Mouse (Mus musculus): ENCODE measurements around the gene Gm9803. TPM values are rescaled to one million over a fixed set of nuclear protein-coding genes. Genes with fewer than 3 reads are reported as not detected.
A peak's percentile ranks its signal among the peaks of the same experiment; 100 is the strongest.

Gene Gm9803
- total and polyA plus RNA-seq, 2 experiments from 2014 or later = 6.6 to 26.9 TPM

DNA sequence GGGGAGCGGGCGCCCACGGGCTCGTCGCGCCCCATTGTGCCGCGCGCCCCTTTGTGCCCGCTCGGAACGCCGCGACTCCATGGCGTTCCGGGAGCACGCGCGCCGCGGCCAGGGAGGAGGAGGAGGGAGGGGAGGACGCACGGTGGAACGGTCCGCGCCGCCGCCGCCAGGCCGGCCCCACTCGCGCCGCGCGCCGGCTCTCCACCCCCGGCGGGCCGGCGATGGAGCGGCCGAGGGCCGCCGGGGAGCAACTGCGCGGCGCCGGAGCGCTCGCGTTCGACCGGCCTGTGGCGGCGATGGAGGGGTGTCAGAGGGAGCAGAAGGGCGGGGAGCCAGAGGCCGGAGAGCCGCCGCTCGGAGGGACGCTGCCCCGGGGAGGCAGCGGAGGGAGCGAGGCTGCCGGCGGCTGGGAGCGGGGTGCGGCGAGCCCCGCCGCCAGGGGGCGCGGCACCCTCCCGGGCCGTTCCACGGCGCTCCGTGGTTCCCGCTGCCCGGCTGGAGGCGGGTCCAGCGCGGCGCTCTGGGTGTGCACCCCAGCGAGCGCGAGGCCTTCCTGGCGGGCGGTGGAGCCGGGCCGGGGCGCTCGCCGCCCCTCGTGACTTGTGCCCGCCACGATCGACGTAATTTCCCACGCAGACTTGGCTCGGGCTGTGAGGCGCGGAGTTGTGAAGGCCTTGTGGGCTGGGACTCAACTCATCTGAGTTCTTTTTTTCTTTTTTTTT is 44.3 kb upstream of the Gm9803 start:
- Histone ChIP-seq H3K4me1 (ENCODE audit: control insufficient read depth, insufficient read depth) (peaks cover 21% of the 10 kb centered on the region), H3K27ac (ENCODE audit: low read depth) (peak overlapping the region; percentile 92), H3K9ac (replicated peaks; ENCODE audit: low read depth, low read length) (peak overlapping the region; percentile 89), H3K4me3 (ENCODE audit: low read depth, low read length) (peak overlapping the region; percentile 86), H3K27me3 (ENCODE audit: control insufficient read depth, insufficient read depth, low read length) (no peaks in the 10 kb centered on the region), H3K9me3 (replicated peaks; ENCODE audit: control insufficient read depth, low read length) (no peaks in the 10 kb centered on the region), H3K36me3 (replicated peaks; ENCODE audit: control insufficient read depth, insufficient read depth, low read length) (no peaks in the 10 kb centered on the region), H3K4me2 (ENCODE audit: low read depth, low read length) (peak overlapping the region; percentile 97)
- WGBS = under 1% methylated on average over 64 of the region's 103 CpGs
- DNase-seq (ENCODE audit: low spot score) (peak; percentile 82), ATAC-seq (ENCODE audit: insufficient read depth, low read depth) (peak; percentile 81)
- TF ChIP-seq EP300 (IDR thresholded peaks at IDR 0.05; ENCODE audit: low read depth) (0 out of 2 replicates have a peak, but pooled peaks have one; percentile 36), CTCF (IDR thresholded peaks at IDR 0.05; ENCODE audit: low read depth) (peak; percentile 23; the same call in 1 of the 2 replicates)

DNA sequence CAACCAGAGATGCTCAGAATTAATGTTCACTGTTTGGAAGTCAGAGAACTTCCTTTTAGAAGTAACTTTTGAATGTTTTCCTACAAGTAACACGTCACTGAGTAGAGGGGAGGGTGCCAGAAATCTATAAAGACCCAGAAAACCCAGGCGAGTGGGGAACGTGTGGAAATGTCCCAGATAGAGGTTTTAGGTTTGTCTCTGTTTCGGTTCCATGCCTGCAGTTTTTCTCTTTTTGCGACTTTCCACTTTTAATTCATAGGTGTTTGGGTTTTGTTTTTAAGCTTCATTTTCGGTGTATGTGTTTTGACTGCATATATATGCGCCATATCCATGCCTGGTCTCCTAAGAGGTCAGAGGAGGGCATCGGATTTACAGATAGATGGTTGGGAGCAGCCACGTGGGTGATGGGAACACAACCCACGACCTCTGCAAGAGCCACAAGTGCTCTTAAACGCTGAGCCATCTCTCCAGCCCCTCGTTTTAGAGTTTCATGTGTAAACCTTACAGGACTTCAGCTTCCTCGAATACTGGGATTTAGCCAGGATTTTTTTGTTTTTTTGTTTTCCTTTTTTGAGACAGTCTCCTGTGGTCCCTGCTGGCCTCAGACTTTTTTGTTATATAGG is 43.5 kb upstream of the Gm9803 start:
- TF ChIP-seq EP300 (IDR thresholded peaks at IDR 0.05; ENCODE audit: low read depth) = no peak
- TF ChIP-seq CTCF (IDR thresholded peaks at IDR 0.05; ENCODE audit: low read depth) = no peak

GRCm38 (mm10) chr10:43481179-43481578 is 42.7 kb upstream of the Gm9803 start:
- 58% methylated on average over 4 of the region's 4 CpGs for WGBS
- ATAC-seq (ENCODE audit: insufficient read depth, low read depth) (no peak), DNase-seq (ENCODE audit: low spot score) (no peak)
- TF ChIP-seq EP300 (IDR thresholded peaks at IDR 0.05; ENCODE audit: low read depth) = no peak
- no peak for TF ChIP-seq CTCF (IDR thresholded peaks at IDR 0.05; ENCODE audit: low read depth)
- no peaks in the 10 kb centered on the region for H3K36me3 ChIP-seq (replicated peaks; ENCODE audit: control insufficient read depth, insufficient read depth, low read length)
- no peak overlapping the region for H3K27ac ChIP-seq (ENCODE audit: low read depth)
- H3K27me3 ChIP-seq (ENCODE audit: control insufficient read depth, insufficient read depth, low read length) = no peaks in the 10 kb centered on the region
- H3K4me2 ChIP-seq (ENCODE audit: low read depth, low read length) = no peak overlapping the region
- H3K4me3 ChIP-seq (ENCODE audit: low read depth, low read length) = no peak overlapping the region
- H3K4me1 ChIP-seq (ENCODE audit: control insufficient read depth, insufficient read depth) = peaks cover 21% of the 10 kb centered on the region
- no peak overlapping the region for H3K9ac ChIP-seq (replicated peaks; ENCODE audit: low read depth, low read length)
- no peaks in the 10 kb centered on the region for H3K9me3 ChIP-seq (replicated peaks; ENCODE audit: control insufficient read depth, low read length)

More for the DNA sequence above, 43.5 kb upstream of the Gm9803 start:
- 15% methylated on average over 13 of the region's 13 CpGs for WGBS
- H3K27me3 ChIP-seq (ENCODE audit: control insufficient read depth, insufficient read depth, low read length) = no peaks in the 10 kb centered on the region
- H3K4me3 ChIP-seq (ENCODE audit: low read depth, low read length) = peak overlapping the region; percentile 86
- H3K9me3 ChIP-seq (replicated peaks; ENCODE audit: control insufficient read depth, low read length) = no peaks in the 10 kb centered on the region
- H3K4me2 ChIP-seq (ENCODE audit: low read depth, low read length) = peak overlapping the region; percentile 97
- peak overlapping the region; percentile 89 for H3K9ac ChIP-seq (replicated peaks; ENCODE audit: low read depth, low read length)
- no peak for ATAC-seq (ENCODE audit: insufficient read depth, low read depth)
- peaks cover 21% of the 10 kb centered on the region for H3K4me1 ChIP-seq (ENCODE audit: control insufficient read depth, insufficient read depth)
- DNase-seq (ENCODE audit: low spot score) = no peak
- H3K27ac ChIP-seq (ENCODE audit: low read depth) = peak overlapping the region; percentile 92
- no peaks in the 10 kb centered on the region for H3K36me3 ChIP-seq (replicated peaks; ENCODE audit: control insufficient read depth, insufficient read depth, low read length)

DNA sequence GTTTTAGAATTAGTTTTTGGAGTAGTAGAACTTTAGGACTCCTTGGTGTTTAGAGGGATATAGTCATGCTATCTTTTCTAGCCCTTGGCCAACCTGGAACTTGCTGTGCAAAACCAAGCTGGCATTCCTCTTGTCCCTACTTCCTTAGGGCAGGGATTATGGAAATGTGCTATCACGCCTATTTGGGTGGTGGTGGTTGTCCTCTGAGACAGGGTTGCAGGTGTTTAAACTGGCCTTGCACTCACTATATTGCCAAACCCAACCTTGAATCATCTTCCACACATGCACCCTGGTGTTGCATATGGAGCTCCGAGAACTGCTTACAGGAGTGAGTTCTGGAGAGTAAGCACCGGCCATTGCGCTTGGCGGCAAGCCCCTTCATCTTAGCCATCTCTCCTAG is 41.9 kb upstream of the Gm9803 start:
- Histone ChIP-seq H3K4me2 (ENCODE audit: low read depth, low read length) (no peak overlapping the region), H3K36me3 (replicated peaks; ENCODE audit: control insufficient read depth, insufficient read depth, low read length) (no peaks in the 10 kb centered on the region), H3K4me1 (ENCODE audit: control insufficient read depth, insufficient read depth) (peaks cover 21% of the 10 kb centered on the region), H3K9ac (replicated peaks; ENCODE audit: low read depth, low read length) (no peak overlapping the region), H3K27ac (ENCODE audit: low read depth) (no peak overlapping the region), H3K9me3 (replicated peaks; ENCODE audit: control insufficient read depth, low read length) (no peaks in the 10 kb centered on the region), H3K4me3 (ENCODE audit: low read depth, low read length) (no peak overlapping the region), H3K27me3 (ENCODE audit: control insufficient read depth, insufficient read depth, low read length) (no peaks in the 10 kb centered on the region)
- TF ChIP-seq CTCF (IDR thresholded peaks at IDR 0.05; ENCODE audit: low read depth) (no peak), EP300 (IDR thresholded peaks at IDR 0.05; ENCODE audit: low read depth) (no peak)
- ATAC-seq (ENCODE audit: insufficient read depth, low read depth) (no peak), DNase-seq (ENCODE audit: low spot score) (no peak)
- 93% methylated on average over 5 of the region's 5 CpGs for WGBS

GRCm38 (mm10) chr10:43483426-43483995 is 40.4 kb upstream of the Gm9803 start:
- ATAC-seq (ENCODE audit: insufficient read depth, low read depth) (no peak), DNase-seq (ENCODE audit: low spot score) (peak; percentile 83)
- peak overlapping the region; percentile 35 for H3K9ac ChIP-seq (replicated peaks; ENCODE audit: low read depth, low read length)
- H3K27ac ChIP-seq (ENCODE audit: low read depth) = peak overlapping the region; percentile 95
- peak overlapping the region; percentile 49 for H3K4me2 ChIP-seq (ENCODE audit: low read depth, low read length)
- TF ChIP-seq CTCF (IDR thresholded peaks at IDR 0.05; ENCODE audit: low read depth) (no peak), EP300 (IDR thresholded peaks at IDR 0.05; ENCODE audit: low read depth) (no peak)
- H3K36me3 ChIP-seq (replicated peaks; ENCODE audit: control insufficient read depth, insufficient read depth, low read length) = no peaks in the 10 kb centered on the region
- no peaks in the 10 kb centered on the region for H3K9me3 ChIP-seq (replicated peaks; ENCODE audit: control insufficient read depth, low read length)
- H3K27me3 ChIP-seq (ENCODE audit: control insufficient read depth, insufficient read depth, low read length) = no peaks in the 10 kb centered on the region
- no peak overlapping the region for H3K4me3 ChIP-seq (ENCODE audit: low read depth, low read length)
- 17% methylated on average over 9 of the region's 9 CpGs for WGBS
- H3K4me1 ChIP-seq (ENCODE audit: control insufficient read depth, insufficient read depth) = peaks cover 29% of the 10 kb centered on the region
